Mouse (Mus musculus) Muller cell, postnatal 12 days (primary cell): ENCODE data around the gene Kcnj5.

Experiments used
- DNase-seq: peaks from one replicate; pipeline ENCODE4 v3.0.0-alpha.2; 2015; ENCODE audit errors: inconsistent ontology term

Gene Kcnj5

DNA sequence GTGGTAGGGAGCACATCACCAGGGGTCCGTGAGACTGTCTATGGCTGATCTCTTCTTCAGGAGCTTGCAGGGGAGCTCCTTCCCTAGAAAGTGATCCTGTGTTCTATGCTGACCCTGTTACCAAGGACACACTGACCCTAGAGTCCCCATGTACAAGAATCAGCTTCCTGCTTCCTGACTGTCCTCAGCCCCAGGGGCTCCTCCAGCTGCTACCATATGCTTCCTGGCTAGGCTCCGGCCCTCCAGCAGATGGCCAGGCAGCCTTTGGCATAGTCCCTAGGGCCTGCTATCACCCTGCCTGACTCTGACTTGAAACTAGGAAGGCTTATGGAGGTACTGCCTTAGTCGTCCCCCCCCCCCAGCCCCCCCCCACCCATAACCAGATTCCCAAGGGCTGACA lies 24.0 kb downstream of the Kcnj5 start:
- DNase-seq, result no peak

DNA sequence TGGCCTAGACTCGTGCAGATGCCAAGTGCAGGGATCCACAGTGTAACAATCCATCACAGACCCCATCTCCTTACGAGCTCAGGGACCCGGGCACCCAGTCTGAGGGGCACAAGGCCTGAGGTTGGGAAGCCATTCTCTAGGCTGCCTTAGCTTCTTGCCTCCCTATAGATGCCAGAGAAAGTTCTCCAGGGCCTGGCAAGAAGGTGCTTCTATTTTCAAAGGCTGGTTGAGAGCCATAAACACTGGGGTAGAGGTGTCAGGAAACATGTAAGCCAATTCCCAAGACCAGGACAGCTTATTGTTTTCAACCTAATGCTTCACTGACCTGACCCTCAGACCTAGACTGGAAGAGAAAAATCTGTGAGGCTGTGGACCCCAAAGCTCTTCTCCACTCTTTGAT lies 28.2 kb downstream of the Kcnj5 start:
- DNase-seq, result no peak

DNA sequence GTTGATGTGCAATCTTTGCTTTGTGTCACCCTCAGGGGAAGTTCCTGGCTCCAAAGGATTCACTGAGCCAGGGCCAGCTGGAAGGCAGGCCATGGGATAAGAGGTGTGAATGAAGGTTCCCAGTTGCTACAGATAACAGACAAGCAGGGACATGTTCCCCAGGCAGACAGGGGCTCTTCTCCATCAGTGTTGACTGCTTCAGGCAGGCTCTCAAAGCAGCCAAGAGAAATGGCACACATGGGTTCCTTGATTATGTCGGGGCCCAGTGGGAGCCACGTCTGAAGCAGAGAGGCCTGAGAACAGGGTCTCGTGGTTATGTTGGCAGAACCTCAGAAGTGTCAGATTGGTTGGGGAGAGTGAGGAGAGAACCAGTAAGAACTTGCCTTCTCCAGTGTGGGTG lies 30.1 kb downstream of the Kcnj5 start:
- DNase-seq, result peak; percentile 0

DNA sequence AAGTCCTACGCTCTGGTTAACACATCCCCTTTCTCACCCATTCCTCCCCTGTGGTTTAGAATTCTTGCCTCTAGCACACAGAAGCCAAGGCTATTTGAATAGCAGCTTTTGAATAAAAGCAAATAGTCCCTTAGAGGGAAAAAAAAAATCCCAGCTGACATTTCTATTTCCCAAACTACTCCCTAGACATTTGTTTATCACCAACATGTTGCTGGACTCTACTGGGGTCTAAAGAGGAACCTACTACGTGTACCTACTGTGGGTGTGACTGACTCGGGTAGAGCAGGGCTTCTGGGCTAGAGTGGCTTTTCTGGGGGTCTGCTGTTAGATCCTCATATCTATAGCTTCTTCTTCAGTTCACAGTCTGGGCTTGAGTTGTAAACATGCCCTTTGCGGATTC lies 31.9 kb downstream of the Kcnj5 start:
- no peak for DNase-seq

DNA sequence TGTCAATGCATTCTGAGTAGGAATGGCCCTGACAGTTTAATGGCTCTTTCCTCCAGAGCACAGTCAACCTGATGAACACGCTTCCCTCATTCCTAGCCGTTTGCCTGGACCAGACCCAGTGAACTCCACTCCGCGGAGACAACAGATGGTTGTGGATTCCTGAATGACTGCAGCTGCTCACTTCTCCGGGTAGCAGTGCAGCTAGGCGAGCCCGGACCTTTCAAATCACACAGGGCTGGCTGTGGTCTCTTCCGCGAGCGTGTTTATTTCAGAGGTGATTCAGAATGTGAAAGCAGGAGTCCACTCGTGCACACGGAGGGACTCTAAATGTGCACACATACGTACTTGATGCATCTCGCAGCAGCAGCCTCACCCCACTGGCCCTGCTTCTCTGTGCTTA lies 32.4 kb downstream of the Kcnj5 start:
- peak; percentile 10 for DNase-seq

DNA sequence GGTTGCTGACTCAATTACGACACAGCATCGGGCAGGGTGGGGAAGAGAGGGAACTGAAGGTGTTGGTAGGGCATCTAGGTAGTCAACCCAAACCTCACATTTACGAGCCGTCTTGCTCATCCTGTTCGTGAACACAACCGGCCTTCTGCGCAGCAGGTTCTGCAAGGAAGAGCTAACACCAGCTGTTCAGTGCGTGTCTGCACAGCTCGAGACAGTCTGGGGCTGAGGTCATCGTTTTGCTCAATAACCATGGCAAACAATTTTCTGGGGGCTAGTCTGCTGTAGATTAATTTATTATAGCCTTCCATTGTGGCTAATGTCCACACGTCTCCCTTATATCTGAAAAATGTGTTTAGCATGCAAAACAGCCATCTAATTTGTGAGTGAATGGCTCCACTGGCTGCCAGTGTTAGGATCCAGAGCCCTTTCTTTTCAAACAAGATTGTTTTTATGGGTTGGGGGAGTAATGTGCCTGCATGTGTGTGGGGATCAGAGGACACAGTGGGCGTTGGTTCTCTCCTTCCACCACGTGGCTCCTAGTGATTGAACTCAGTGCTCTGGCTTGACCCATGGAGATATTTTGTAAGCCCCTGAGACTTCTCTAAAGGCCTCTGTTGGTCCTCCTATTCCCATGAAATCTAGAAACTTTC lies 41.5 kb downstream of the Kcnj5 start:
- no peak for DNase-seq

DNA sequence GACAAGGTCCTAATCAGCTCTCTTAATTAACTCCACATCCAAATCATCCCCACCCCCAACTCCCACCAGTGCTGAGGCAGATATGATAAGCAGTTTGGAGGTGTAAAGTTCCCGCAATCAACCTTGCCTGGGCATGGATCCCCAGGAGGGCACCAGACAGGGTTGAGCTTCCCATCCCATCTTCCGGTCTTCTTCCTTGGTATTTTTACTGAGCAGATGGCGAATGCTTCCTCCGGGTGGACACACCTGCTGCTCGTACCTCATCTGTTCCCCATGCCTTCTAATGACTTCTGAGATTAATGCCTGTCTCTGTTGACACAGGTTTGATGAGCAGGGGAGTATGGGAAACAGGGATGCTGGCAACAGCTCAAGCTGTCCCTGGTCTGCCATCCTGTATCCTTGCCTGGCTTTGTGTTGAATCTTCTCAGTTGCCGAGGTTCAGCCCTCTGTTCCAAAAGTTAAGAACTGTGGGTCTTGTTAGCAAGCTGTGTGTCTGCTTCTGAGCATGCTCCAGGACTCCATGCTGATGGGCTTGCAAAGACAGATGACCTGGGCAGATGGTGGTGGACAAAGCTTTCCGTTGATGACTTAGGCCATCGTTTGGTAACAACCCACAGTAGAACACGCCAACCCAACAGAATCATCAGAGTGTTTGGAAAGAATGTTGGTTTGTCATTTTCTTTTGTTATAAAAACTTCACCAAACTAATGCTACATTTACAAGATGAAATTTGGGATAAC lies 48.9 kb downstream of the Kcnj5 start:
- DNase-seq, result no peak

DNA sequence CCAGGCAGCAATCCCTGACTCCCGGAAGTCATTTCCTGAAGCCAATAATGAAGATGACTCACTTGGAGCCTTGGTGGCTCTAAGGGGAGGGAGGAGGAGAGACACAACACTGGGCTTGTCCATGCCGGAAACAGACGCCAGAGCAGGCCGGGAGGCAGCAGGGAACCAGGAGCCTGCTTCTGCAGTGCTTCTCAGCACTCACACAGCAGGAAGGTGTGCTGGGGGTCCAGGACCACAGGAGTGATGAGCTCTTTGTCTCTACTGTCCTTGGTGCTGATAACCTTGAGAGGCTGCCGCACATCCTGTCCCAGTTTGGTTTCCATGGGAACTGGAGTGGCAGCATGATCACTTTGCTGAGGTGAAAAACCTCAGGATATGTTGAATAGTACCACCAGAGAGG lies 51.5 kb downstream of the Kcnj5 start:
- peak; percentile 45 for DNase-seq

DNA sequence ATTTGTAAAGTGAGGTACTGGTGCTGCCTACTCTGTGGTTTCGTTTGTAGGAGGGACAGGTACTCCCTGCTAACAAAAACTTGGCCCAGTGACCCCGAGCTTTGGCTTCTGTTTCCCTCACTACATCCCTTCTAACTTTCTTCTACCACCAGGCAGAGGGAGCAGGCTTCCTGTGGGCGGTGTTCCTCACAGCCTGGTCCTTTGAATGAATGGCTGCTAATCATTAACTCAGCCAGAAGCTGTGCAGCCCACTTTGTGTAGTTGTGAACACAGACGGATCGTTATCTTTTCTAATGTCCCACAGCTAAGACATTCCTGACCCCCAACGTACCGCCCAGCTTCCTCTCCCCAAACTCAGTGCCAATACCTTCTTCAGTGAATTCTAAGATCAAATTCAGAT lies 52.5 kb downstream of the Kcnj5 start:
- no peak for DNase-seq

DNA sequence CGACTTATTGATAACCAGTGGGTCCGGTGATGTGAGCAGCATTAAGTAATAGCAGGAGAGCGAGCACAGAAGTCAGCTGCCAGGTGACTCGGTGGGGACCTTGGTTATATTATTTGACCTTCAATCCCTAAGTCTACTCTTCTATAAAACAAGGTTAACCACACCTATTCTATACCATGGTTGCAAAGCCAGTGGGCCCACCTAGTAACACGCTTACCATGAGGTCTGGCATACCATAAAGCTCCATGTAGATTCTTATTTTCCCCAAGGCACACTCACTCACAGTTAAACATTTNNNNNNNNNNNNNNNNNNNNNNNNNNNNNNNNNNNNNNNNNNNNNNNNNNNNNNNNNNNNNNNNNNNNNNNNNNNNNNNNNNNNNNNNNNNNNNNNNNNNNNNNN lies 60.6 kb downstream of the Kcnj5 start:
- no peak for DNase-seq

DNA sequence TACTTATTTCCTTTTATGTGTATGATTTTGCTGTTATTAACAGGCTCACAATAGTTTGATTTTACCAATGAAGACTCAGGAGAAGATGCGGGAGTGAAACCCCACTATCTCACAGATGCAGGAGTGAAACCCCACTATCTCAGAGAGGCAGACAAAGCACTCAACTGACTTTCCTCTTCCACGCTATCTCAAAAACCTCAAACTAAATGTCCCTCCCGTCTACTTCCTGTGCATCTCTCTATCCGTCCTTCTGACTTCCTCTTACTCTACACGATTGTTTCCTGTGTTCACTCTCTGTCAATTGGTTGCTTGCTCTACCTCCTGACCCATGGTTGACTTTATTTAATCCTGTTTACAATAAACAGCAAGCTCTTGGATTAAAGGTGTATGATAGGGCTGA lies 63.7 kb downstream of the Kcnj5 start:
- DNase-seq, result no peak

DNA sequence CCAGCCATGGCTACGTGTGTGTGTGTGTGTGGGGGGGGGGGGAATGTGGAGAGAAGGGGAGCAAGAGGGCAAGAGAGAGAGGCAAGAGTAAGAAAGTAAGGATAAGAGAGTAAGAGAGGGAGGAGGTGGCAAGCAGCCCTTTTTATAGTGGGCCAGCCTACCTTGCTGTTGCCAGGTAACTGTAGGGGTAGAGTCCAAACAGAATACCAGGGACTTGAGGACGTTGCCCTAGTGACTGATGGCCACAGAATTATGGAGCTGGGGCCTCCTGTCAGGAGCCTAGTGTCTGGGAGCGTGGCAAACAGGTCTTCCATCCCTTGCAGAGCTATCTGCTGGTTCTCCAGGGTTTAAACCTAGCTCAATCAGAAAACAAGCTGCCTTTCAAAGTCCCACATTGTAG lies 64.4 kb downstream of the Kcnj5 start:
- DNase-seq, result no peak

DNA sequence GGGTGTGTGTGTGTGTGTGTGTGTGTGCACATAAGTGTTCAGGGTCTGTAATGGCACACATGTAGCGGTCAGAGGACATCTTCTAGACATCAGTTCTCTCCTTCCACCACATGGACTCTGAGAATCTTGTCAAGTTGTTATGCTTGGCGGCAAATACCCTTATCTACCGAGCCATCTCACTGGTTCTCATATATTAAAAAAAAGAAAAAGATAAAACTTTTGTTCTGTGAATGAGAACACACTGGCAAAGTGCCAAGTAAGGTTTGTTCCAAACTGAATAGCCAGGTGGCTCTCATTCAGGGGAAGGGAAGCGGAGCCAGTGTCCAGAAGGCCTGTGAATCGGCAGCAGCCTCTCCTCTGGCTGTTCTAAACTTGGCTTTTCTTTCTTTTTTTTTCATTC lies 66.1 kb downstream of the Kcnj5 start:
- no peak for DNase-seq

DNA sequence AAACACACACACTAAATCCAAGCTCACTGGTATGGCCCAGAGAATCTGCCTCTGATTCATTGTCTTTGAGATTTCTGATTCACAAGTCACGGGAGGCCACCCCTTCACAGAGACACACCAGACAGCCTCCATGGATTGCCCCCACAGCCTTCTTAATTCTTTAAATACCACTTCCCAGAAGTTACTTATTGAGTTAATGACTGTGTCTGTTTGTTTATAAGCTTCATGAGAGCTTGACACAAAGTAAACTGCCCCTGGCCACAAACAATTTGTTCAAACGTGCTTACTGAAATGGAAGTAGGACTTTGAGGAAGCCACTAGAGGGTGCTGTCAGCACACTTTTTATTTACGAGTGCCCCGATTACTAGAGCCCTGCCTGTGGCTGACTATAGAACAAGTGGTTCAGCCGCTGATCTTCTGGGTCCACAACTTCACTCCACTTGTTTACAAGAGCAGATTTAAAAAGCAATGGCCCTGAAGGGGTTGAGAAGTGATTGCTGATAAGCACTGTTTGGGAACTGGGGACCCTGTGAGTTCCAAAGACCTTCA lies 72.2 kb downstream of the Kcnj5 start:
- peak; percentile 71 for DNase-seq
